Mouse (Mus musculus): ENCODE results near the gene Rbm43.

The Rbm43 gene

GRCm38 (mm10) chr2:51934574-51935334 lies at the start of gene Rbm43:
Rbm43 (minus strand) TSS chr2:51935163.
- DNase-seq (ENCODE audit: low spot score), result peak; percentile 58

DNA sequence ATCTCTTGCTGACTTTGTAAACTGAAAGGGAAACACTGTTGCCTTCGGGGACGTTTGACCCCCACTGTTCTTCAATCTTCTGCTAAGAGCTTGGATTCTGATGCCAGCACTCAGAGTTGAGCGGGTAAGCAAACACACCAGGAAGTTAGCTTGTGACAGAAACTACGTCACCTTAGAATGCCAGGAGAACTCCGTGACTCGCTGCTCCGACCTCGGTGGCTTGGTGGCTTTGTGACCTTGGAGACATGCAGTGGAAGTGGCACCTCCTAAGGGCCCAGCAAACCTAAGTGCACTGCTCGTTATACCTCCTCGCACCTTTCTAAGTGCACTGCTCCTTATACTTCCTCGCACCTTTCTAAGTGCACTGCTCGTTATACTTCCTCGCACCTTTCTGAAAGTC lies 47.3 kb upstream of the Rbm43 start:
- DNase-seq (ENCODE audit: low spot score), result no peak

DNA sequence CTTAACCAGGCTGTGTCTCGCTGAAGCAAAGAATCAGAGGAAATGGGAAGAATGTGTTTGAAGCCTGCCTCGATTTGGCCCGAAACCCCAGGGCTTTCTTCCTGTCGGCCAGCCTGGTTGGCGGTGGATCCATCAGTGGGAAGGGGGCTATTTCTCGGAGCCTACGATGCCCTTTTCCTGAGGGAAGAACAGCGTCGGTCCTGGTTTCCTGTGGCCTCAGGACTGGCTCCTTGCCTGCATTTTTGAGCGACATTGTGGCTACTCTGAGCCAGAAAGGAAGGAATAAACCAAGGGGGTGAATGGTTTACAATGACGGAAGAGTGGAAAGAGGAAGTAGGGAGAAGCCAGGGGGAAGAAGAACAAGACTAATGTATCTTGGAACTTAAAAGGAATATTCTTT lies 46.7 kb upstream of the Rbm43 start:
- no peak for DNase-seq (ENCODE audit: low spot score)

GRCm38 (mm10) chr2:51973410-51973968 lies 38.5 kb upstream of the Rbm43 start, which contains the start of gene Nmi:
Nmi (minus strand) TSS chr2:51973494.
- DNase-seq (ENCODE audit: low spot score), result no peak

- peak; percentile 27 for DNase-seq (ENCODE audit: low spot score)
Measured at GRCm38 (mm10) chr2:51972641-51973409, 37.9 kb upstream of the Rbm43 start.

GRCm38 (mm10) chr2:51972142-51972541 lies 37.2 kb upstream of the Rbm43 start:
- no peak for DNase-seq (ENCODE audit: low spot score)

- no peak for DNase-seq (ENCODE audit: low spot score)
Measured at GRCm38 (mm10) chr2:51970897-51971296, 35.9 kb upstream of the Rbm43 start.

DNA sequence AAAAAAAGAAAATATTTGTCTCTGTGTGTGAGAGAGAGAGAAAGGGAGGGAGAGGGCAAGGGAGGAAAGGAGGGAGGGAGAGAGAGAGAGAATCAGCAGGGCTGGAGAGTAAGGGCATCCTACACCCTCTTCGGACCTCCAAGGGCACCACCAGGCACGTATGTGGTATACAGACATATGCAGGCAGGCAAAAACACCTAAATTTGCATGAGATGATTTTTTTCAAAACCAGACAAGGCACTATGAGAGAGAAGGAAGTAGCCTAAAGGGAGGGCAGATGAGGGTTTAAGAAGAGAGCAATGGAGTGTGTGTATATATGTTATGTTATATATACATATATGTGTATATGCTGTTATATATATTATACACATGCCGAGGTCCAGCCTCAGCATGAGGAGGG lies 32.3 kb upstream of the Rbm43 start:
- DNase-seq (ENCODE audit: low spot score), result no peak

DNA sequence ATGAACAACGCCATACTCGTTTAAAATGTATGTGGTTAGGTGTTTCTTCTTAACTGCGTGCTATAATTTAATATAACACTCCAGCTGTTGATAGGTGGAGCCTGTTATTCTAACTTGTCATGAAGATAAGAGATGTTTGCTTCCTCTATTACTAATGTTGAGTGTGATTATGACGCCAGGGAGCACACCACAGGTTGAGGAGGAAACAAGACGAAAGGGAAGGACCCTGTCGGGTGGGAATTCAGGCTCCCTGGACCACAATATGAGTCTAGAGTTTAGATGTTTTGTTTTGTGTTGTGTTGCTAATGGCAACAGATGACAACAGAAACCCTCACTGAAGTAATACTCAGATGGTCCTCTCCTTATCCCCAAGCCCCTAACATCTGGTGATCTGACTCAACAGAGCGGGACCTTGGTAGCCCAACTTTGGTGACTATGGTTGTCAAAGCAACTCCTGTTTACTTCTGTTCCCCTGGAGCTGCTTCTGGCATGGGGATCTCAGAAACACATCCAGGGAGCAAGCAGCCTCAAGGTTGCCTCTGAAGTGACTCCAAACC lies 18.8 kb upstream of the Rbm43 start:
- no peak for DNase-seq (ENCODE audit: low spot score)

GRCm38 (mm10) chr2:51950876-51951275 lies 15.9 kb upstream of the Rbm43 start:
- no peak for DNase-seq (ENCODE audit: low spot score)

- DNase-seq (ENCODE audit: low spot score), result no peak
Measured at GRCm38 (mm10) chr2:51948105-51948830, 13.3 kb upstream of the Rbm43 start.

DNA sequence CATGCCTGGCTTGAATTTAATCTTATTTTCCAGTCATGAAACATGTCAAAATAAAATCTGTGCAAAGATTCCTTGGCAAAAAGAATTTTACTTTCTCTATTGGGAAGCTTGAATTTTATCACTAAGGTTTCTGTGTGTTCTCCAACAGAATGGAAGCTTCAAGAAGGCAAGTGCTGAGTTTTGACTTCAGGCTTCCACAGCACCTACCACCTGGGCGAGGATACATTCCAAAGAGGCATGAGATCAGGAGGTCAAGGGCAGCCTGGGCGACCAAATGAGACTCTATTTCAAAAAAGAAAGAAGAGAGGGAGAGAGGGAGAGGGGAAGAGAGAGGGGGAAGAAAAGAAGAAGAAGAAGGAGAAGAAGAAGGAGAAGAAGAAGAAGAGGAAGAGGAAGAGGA lies 10.8 kb upstream of the Rbm43 start:
- no peak for DNase-seq (ENCODE audit: low spot score)

- DNase-seq (ENCODE audit: low spot score), result no peak
Measured at GRCm38 (mm10) chr2:51941832-51942231, 6.9 kb upstream of the Rbm43 start.

DNA sequence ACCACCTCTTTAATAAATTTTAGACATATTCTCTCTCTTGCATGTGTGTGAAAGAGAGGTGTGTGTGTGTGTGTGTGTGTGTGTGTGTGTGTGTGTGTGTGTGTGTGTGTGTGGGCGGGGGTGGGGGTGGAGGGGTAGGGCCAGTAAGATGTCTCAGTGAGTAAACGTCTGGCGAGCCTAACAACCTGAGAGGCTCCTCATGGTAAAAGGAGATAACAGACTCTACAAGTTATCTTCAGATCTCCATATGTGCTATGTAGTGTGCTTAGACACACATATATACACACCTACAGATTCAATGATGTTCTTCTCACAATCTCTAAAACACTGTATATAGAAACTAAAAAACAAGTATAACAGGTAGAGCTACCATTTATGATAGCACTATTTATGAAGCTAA lies 3.8 kb upstream of the Rbm43 start:
- no peak for DNase-seq (ENCODE audit: low spot score)

DNA sequence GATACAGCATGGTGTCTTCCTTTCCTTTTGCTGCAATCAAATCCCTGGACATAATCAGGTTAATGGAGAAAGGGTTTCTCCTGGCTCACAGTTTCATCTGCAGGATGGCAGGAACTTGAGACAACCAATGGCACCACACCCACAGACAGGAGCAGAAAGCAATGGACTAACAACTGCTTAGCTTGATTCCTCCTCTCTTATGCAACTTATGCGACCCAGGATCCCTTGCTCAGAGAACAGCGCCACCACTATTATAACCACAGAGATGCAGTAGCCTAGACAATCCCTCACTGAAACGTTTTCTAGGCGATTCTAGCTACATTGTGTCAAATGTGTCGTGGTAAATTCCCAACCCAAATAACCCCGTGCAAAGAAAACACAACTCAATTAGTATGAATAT lies 2.0 kb upstream of the Rbm43 start:
- DNase-seq (ENCODE audit: low spot score), result no peak

DNA sequence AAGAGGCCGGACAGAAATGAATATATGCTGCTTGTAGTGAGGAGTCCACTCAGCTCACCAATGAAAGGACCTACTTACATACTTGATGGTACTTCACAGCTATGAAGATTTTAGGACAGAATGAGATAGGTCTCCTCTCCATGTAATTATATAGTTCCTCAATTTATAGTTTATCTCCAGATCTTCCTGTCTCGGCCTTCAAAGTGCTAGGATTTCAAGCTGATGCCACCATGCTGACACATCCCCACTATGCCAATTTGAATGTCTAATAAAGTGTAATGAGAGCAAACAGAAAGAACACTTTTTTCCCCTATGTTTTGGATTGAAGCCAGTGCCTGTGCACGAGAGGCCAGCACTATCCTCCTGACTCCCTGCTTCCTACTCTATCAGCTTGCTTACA lies 1.6 kb upstream of the Rbm43 start:
- no peak for DNase-seq (ENCODE audit: low spot score)

DNA sequence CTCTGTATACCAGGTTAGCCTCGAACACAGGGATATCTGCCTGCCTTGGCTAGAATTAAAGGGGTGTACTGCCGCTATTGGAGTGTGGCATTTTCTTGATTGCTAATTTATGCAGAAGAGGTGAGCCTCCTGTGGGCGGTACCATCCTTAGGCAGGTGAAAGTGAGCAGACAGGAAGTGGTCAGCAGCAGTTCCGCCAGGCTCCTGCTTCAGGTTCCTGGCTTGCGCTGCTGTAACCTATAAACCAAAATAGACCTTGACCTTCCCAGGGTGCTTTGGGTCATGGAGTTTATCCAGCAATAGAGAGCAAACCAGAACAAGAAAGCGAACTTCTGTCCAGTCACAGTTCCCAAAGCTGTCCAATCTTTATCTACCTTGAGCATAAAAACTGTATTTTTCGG lies 958 bp upstream of the Rbm43 start:
- DNase-seq (ENCODE audit: low spot score), result no peak

GRCm38 (mm10) chr2:51933341-51934134 lies 1.4 kb downstream of the Rbm43 start:
- DNase-seq (ENCODE audit: low spot score), result no peak

DNA sequence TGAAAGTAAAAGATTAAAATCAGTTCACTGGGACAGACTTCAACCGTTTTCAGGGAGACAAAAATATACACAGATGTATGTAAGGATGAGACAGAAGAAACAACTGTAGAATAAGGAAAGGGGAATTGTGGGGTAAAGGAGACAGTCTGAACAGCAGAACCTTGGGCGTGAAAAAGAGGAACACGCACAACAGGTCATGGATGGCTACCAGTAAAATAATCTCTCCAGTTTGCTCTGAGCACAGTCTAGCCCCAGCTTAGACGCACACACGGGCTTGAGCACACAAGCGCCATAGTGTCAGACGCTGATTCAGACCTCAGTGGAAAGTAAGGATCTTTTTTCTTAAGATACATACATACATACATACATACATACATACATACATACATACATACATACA lies 3.7 kb downstream of the Rbm43 start:
- no peak for DNase-seq (ENCODE audit: low spot score)

DNA sequence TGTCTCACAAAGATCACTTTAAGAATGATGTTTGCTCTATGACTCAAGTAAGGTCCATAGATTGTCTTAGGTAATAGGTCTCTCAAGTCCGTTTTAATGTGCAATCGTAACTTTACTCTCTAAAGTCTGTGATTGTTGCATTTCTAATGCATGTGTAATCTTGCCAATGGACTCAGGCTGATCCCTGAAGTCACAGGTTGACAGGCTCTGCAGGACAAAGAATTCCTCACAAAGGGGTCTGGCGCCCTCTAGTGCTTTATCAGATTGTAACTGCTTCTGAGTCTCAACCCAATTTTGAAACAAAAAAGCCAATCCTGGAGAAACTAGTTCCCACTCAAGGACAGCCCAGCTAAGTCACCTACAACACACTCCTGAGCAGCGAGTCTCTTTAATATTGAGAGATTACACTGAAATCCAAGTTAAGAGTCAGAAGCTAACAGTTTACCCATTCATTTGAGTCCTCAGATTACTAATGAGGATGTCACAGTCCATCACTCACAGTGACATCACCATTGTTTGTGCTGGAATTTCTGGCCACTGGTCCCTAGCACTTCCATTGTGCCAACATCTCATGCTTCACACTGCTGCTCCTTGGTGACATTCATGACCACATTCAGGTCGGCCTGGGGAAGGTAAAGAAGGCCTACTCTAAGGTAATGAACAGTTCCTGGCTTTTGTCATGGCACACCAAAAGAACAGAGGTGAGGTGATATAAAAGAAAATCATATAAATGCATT lies 19.9 kb downstream of the Rbm43 start:
- peak; percentile 25 for DNase-seq (ENCODE audit: low spot score)

- no peak for DNase-seq (ENCODE audit: low spot score)
Measured at GRCm38 (mm10) chr2:51914532-51914931, 20.4 kb downstream of the Rbm43 start.
